Mouse (Mus musculus) liver, embryonic 13.5 days (tissue): Measurements from ENCODE around the gene Acox2. TPM values are rescaled to one million over a fixed set of nuclear protein-coding genes. Genes with fewer than 3 reads are reported as not detected.

Source experiments
- ATAC-seq: fragments of 200-750 bp; cut with Nextera tagmentation; 2 replicates; pipeline ENCODE4 v1.8.0; 2017; ENCODE audit warnings: low read depth, mild to moderate bottlenecking, moderate number of reproducible peaks, moderate library complexity
- DNase-seq: peaks from one replicate; pipeline ENCODE4 v3.0.0; 2022
- H3K27ac ChIP-seq: fragments of 300-500 bp; sonication (generic); 2 replicates; pipeline ENCODE4 v1.5.1; 2015; ENCODE audit warnings: moderate library complexity, mild to moderate bottlenecking, inconsistent platforms
- H3K27me3 ChIP-seq: fragments of 300-500 bp; sonication (generic); 2 replicates; pipeline ENCODE4 v1.6.1; 2015; ENCODE audit warnings: mild to moderate bottlenecking, inconsistent platforms
- H3K36me3 ChIP-seq: fragments of 300-500 bp; sonication (generic); 2 replicates; pipeline ENCODE4 v1.6.1; 2015; ENCODE audit warnings: mild to moderate bottlenecking, inconsistent platforms
- H3K4me1 ChIP-seq: fragments of 300-500 bp; sonication (generic); replicated peaks from 2 replicates; pipeline ENCODE4 v1.6.1; 2015; ENCODE audit warnings: inconsistent platforms
- H3K4me2 ChIP-seq: fragments of 300-500 bp; sonication (generic); 2 replicates; pipeline ENCODE4 v1.6.1; 2015; ENCODE audit warnings: inconsistent platforms, mild to moderate bottlenecking, moderate library complexity
- H3K4me3 ChIP-seq: fragments of 300-500 bp; sonication (generic); replicated peaks from 2 replicates; pipeline ENCODE4 v1.5.1; 2015; ENCODE audit warnings: mild to moderate bottlenecking, inconsistent platforms
- H3K9ac ChIP-seq: fragments of 300-500 bp; sonication (generic); 2 replicates; pipeline ENCODE4 v1.6.1; 2015; ENCODE audit warnings: mild to moderate bottlenecking, inconsistent platforms
- H3K9me3 ChIP-seq: fragments of 300-500 bp; sonication (generic); replicated peaks from 2 replicates; pipeline ENCODE4 v1.6.1; 2016; ENCODE audit warnings: inconsistent platforms
- WGBS: fragments of 180-500 bp; shearing (Covaris S2); methylation state at CpG from one replicate; pipeline ENCODE4 v1.1.7; 2015; ENCODE audit not compliant: insufficient replicate concordance; 5-methylcytosine and 5-hydroxymethylcytosine counted together
- polyA plus RNA-seq: library from polyadenylated mRNA; unstranded; fragments of >200 nt; fragmentation: Nextera tagmentation; extraction: Ambion mirVana; gene quantifications from 2 replicates; pipeline ENCODE4 v1.2.1, GENCODE M21; 2015

Acox2 gene
- polyA plus RNA-seq, 1 experiment from 2014 or later = 9.8 TPM

DNA sequence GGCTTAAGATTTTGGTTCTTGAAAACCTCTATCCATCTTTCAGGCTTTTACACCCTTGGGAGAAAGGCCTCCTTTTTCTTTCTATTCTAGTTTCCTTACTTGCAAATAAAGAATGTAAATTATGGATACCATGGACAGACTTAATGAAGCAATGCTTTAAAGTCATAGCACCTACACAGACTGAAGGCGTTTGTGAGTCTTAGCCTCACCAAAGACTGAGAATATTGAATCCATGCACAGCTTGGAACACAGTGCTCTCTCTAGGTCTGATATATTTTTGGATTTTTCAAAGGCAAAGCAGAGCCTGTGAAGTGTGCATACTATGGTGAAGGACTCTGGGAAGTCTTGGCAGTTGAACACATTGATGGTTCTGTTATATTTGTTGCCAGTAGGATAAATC is 9.9 kb downstream of the Acox2 start:
- H3K9me3 ChIP-seq = no peaks in the 10 kb centered on the region
- no peaks in the 10 kb centered on the region for H3K36me3 ChIP-seq
- ATAC-seq (no peak), DNase-seq (no peak)
- WGBS = 76% methylated on average over 1 of the region's 1 CpGs
- no peak overlapping the region for H3K4me3 ChIP-seq
- no peak overlapping the region for H3K27ac ChIP-seq
- no peak overlapping the region for H3K9ac ChIP-seq
- no peaks in the 10 kb centered on the region for H3K4me1 ChIP-seq
- no peaks in the 10 kb centered on the region for H3K27me3 ChIP-seq
- H3K4me2 ChIP-seq = no peak overlapping the region

DNA sequence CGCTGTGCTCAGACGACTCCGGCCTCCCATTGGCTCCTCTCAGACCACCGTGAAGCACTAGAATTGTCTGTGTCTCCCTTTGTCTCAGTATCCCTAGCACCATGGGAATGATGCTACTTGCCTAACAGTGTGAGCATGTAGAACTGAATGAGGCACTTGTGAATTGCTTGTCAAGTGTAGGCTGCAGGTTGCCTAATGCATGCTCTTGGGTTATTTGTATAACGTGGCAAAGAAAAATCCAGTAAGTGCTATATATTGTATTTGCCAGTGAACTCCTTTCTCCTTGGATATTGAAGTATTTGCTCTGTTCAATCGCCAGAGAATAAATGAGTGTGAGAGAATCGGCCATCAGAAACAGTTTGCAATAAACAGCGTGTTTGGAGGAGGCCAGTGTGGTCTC is 12.3 kb downstream of the Acox2 start:
- no peaks in the 10 kb centered on the region for H3K27me3 ChIP-seq
- H3K9ac ChIP-seq = no peak overlapping the region
- H3K9me3 ChIP-seq = no peaks in the 10 kb centered on the region
- H3K4me1 ChIP-seq = peaks cover 11% of the 10 kb centered on the region
- no peak overlapping the region for H3K4me2 ChIP-seq
- H3K4me3 ChIP-seq = no peak overlapping the region
- ATAC-seq (no peak), DNase-seq (no peak)
- H3K36me3 ChIP-seq = no peaks in the 10 kb centered on the region
- no peak overlapping the region for H3K27ac ChIP-seq
- 70% methylated on average over 8 of the region's 8 CpGs for WGBS

DNA sequence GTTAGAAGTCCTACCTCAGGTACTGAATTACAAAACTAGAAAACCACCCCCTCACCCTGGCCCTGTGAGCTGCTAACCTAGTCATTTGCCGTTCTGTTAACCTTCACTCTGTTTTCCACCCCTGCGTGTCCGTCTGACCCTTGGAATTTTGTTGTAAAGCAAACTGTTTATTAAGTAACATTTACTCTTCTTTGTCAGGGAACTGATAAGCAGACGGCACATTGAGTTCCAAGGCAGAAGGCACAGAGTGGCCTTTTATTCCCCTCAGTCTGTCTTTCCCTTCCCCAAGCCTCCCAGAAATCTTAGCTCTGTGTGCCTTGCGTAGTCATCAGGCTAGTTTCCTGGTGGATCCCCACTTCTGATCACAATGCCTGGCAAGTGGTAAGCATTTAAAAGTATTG is 14.9 kb downstream of the Acox2 start:
- DNase-seq = no peak
- Histone ChIP-seq H3K4me3 (no peak overlapping the region), H3K4me1 (peaks cover 11% of the 10 kb centered on the region), H3K27ac (peak overlapping the region; percentile 70), H3K36me3 (no peaks in the 10 kb centered on the region), H3K4me2 (no peak overlapping the region), H3K9me3 (no peaks in the 10 kb centered on the region), H3K9ac (no peak overlapping the region), H3K27me3 (no peaks in the 10 kb centered on the region)
- 54% methylated on average over 5 of the region's 5 CpGs for WGBS
- peak; percentile 78 for ATAC-seq

DNA sequence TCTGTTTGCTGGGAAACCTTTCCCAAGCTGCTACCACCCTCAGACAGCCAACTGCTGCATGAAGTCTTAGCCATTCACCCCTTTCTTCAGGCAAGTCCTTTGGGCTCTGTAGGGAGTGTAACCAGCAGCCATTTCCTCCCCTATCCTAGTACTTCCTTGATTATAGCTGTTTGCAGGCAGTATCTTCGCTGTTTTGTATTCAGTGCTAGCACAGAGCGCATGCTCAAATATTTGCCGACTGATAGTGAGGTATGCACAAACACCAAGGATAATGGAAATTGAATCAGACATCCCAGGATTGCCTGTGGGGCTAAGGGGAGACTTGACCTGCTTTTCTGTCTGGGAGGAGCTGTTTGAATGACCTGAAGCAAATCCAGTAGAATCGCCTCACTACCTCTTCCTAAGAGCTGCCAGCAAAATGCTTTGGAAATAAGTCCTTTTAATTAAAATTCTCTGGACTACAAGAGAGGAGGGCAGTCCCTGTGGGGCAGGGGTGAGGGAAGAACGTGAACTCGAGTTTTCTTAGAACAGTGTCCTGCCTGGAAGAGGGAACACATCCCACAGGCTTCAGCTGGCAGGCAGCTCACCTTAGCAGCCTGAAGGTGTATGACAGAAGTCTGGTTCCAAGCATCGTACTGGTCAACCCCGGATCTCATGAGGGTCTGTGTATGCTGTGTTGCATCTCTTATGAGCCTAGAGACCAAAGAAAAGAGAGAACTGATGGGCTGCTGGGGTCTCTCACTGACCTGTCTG is 15.8 kb downstream of the Acox2 start:
- Histone ChIP-seq H3K27ac (peak overlapping the region; percentile 75), H3K9ac (no peak overlapping the region), H3K4me1 (peaks cover 11% of the 10 kb centered on the region), H3K9me3 (no peaks in the 10 kb centered on the region), H3K27me3 (no peaks in the 10 kb centered on the region), H3K36me3 (no peaks in the 10 kb centered on the region), H3K4me2 (no peak overlapping the region), H3K4me3 (no peak overlapping the region)
- DNase-seq = no peak
- WGBS = 61% methylated on average over 8 of the region's 8 CpGs
- ATAC-seq = no peak

DNA sequence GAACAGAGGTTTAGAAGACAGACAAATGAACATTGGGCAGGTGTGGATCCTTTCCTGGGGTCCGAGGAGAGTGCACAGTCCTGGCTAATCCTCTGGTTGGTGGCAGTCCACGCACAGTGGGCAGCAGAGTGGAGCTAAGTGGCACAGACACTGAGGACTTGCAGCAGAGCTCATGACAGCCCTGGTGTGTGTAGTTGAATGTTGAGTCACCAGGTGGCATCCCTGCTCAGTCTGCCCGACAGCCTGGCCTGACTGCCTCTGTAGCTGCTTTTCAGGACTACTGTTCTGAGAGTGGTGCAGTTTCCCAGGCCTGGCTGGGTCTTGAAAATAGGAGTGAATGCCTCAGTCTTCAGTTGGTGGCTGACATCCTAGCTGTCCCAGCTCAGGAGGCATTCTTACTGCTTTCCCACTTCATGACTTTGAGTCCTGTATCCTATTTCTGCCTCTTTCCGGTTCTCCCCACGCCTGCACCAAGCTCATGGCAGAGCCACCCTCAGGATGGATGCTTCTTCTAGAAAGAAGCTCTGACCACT is 16.7 kb downstream of the Acox2 start:
- Histone ChIP-seq H3K4me1 (peaks cover 11% of the 10 kb centered on the region), H3K9me3 (no peaks in the 10 kb centered on the region), H3K4me3 (no peak overlapping the region), H3K4me2 (no peak overlapping the region), H3K27me3 (no peaks in the 10 kb centered on the region), H3K36me3 (no peaks in the 10 kb centered on the region), H3K27ac (peak overlapping the region; percentile 75; the same call in 1 of the 2 replicates), H3K9ac (no peak overlapping the region)
- WGBS = 45% methylated on average over 5 of the region's 5 CpGs
- no peak for ATAC-seq
- no peak for DNase-seq

DNA sequence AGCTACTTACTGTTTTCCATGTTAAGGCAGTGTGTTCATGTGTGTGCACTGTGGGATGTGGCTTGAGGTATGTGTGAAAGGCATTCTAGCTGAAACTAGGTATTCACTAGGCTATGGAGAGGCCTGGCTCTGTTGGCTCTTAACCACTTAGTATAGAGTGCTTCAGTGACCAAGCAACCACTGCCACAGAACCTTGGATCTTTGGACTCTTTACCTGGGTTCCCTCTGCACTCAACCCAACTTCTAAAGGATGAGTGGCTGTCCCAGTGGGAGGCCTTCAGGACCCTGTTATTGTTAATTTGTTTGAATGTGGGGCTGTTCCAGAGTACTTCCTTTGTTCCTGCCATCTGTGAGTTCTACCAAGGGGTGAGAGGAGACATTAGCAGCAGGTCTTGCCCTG is 17.3 kb downstream of the Acox2 start:
- no peaks in the 10 kb centered on the region for H3K27me3 ChIP-seq
- DNase-seq (no peak), ATAC-seq (no peak)
- H3K4me1 ChIP-seq = peaks cover 11% of the 10 kb centered on the region
- no peak overlapping the region for H3K27ac ChIP-seq
- no peak overlapping the region for H3K4me2 ChIP-seq
- H3K4me3 ChIP-seq = no peak overlapping the region
- H3K9ac ChIP-seq = no peak overlapping the region
- no peaks in the 10 kb centered on the region for H3K9me3 ChIP-seq
- no peaks in the 10 kb centered on the region for H3K36me3 ChIP-seq

DNA sequence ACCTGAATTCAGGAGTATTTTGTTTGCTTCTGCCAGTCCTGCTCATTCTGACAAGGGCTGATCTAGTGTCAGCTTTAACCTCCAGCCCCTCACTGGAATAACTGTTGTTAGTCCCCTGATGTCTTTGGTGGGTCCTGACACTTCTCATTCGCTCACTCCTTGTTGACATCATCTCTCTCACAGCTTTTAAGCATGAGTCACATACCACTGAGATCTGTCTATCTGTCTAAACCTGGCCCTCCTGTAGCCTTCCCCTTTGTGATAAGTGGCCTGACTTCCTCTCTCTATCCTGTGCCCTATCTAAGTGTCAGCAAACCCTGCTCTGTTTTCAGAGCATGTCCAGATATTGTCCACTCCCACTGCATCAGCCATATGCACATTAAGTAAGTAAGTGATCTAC is 25.9 kb downstream of the Acox2 start:
- WGBS = 7% methylated on average over 1 of the region's 1 CpGs
- H3K4me3 ChIP-seq = no peak overlapping the region
- ATAC-seq = peak; percentile 87

DNA sequence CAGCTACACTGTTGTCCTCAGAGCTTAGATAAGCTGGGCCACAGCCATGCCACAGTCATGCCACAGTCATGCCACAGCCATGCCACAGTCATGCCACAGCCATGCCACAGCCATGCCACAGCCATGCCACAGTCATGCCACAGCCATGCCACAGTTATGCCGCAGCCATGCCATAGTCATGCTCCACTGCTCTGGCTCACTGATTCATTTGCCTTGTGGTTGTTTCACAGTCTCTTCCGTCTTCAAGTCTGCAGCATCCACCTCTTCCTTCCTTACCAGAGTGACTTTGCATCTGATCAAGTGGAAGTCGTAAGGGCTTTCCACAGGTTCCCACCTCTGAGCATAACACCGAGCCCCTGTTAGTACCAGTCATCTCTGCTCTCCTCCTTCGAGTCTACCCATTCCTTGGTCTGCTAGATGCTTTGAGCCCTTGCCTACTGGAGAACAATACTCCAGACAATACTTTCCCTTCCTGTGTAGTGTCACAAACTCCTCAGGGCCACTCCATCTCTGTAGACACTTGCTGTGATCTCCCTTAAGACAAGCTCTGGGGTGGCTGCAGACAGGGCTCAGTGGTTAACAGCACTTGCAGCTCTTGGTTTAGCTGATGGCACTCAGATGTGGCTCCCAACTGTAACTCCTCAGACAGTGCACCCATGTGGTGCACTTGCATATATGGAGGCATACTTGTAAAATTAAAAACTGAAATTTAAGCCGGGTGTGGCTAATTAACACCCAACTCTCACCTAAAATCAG is 26.8 kb downstream of the Acox2 start:
- WGBS = 36% methylated on average over 6 of the region's 6 CpGs
- H3K27me3 ChIP-seq = no peaks in the 10 kb centered on the region
- no peaks in the 10 kb centered on the region for H3K9me3 ChIP-seq
- H3K27ac ChIP-seq = no peak overlapping the region
- no peak overlapping the region for H3K4me3 ChIP-seq
- no peak for DNase-seq
- ATAC-seq = no peak
- peaks cover 41% of the 10 kb centered on the region for H3K4me1 ChIP-seq
- no peak overlapping the region for H3K9ac ChIP-seq
- H3K36me3 ChIP-seq = no peaks in the 10 kb centered on the region
- H3K4me2 ChIP-seq = no peak overlapping the region

More for the DNA sequence above, 25.9 kb downstream of the Acox2 start:
- no peaks in the 10 kb centered on the region for H3K9me3 ChIP-seq
- H3K9ac ChIP-seq = no peak overlapping the region
- no peak overlapping the region; the same call in 1 of the 2 replicates for H3K27ac ChIP-seq
- no peak for DNase-seq
- no peaks in the 10 kb centered on the region for H3K36me3 ChIP-seq
- H3K27me3 ChIP-seq = no peaks in the 10 kb centered on the region
- peaks cover 41% of the 10 kb centered on the region for H3K4me1 ChIP-seq
- no peak overlapping the region for H3K4me2 ChIP-seq

DNA sequence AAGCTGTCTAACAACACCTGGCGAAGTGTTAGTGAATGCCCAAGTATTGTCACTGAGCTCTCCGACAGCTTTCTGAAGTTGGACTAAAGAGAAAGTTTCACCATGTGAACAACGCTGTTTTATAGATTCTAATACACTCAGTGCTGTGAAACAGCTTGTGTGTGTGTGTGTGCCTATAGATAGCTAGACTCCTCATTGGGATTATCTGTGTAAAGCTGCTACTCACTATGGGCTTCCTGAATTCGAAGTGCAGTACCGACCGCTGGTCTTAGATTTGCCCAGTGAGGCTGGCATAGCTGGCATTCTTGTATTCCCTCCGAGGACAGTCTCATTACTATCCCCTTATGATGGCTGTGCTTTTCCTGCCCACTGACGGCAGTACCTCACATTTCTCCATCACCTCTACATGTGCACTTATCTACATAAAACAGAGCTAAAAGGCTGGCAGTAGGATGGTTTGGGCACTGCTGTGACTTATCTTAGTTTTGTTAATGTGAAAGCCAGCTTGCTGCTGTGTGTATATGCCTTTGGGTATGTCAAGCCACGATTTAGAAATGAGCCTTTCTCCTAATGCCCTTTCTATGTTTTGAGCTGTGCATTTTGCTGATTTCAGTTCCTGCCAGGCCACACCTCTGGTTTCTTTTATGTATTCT is 29.7 kb downstream of the Acox2 start:
- Histone ChIP-seq H3K36me3 (no peaks in the 10 kb centered on the region), H3K4me2 (peak overlapping the region; percentile 23; the same call in 1 of the 2 replicates), H3K27ac (no peak overlapping the region; the same call in 1 of the 2 replicates), H3K4me1 (peaks cover 52% of the 10 kb centered on the region), H3K9me3 (no peaks in the 10 kb centered on the region), H3K27me3 (no peaks in the 10 kb centered on the region), H3K9ac (no peak overlapping the region; the same call in 1 of the 2 replicates), H3K4me3 (no peak overlapping the region)
- DNase-seq (no peak), ATAC-seq (peak; percentile 71)
- WGBS = 45% methylated on average over 9 of the region's 9 CpGs

DNA sequence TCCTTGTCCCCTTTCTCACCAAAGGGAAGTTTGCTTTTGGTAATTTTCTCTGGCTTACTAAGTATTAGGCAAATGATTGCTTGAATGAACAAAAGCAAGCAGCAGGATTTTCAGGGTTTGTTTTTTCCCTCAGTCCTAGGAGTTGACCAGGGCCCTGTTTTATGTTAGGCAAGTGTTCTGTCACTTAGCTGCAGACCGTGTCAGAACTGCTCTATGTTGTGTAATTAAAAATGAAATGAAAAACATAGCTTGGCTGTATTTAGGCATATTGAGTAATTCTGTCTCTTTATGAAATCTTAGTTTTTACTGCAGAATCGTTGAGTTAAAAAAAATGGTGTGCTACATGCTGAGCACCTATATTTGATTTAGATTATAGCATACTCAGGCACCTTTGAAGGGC is 34.3 kb downstream of the Acox2 start:
- ATAC-seq = no peak
- Histone ChIP-seq H3K27me3 (no peaks in the 10 kb centered on the region), H3K4me1 (peaks cover 51% of the 10 kb centered on the region), H3K9me3 (no peaks in the 10 kb centered on the region), H3K4me2 (no peak overlapping the region), H3K4me3 (no peak overlapping the region), H3K27ac (no peak overlapping the region), H3K9ac (no peak overlapping the region), H3K36me3 (peaks cover 9% of the 10 kb centered on the region)
- no peak for DNase-seq
- WGBS = 65% methylated on average over 2 of the region's 2 CpGs

DNA sequence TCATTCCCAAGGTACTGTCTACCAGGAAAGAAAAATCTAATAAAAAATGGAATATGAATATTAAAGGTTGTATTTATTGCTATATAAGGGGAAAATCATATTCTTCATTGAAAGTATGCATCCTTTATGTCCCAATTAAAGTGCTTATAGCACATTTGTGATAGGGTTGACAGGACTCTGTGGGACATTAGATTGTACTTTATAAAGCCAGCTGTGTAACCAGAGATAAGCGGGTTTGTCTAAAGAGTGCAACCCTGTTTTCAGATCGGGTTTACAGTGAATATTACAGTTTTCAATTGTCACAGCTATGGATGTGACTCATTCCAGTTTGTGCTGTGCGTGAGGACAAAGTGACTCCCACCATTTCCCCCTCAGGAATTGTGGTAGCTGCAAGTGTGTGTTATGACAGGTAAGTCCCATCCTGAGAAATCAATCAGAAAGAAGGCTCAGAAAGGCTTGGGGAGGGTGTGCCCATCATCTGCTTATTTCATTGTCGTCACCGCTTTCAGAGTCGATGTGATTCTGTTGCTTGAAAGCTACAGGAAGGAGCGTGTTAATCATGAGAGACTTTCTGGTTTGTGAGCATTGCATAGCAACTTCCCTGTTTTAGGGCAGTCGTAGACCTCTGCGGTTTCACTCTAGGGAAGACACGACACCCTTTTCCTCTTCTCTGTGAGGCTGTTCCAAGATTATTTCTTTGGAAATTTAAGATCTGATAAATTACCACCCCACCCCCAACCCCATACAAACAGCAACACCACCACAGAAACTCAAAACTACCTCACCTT is 35.5 kb downstream of the Acox2 start:
- ATAC-seq = peak; percentile 76
- Histone ChIP-seq H3K9ac (no peak overlapping the region), H3K36me3 (peaks cover 9% of the 10 kb centered on the region), H3K27me3 (no peaks in the 10 kb centered on the region), H3K4me3 (no peak overlapping the region), H3K4me2 (peak overlapping the region; percentile 43), H3K4me1 (peaks cover 46% of the 10 kb centered on the region), H3K27ac (peak overlapping the region; percentile 32), H3K9me3 (no peaks in the 10 kb centered on the region)
- 25% methylated on average over 10 of the region's 10 CpGs for WGBS
- no peak for DNase-seq
